Mouse (Mus musculus) ES-E14 (cell line): ENCODE data around the gene Alg9. TPM values are rescaled to one million over a fixed set of nuclear protein-coding genes. Genes with fewer than 3 reads are reported as not detected.

Experiments used
- DNase-seq: peaks from one replicate; pipeline ENCODE4 v3.0.0-alpha.2; 2013; ENCODE audit warnings: low read depth, low spot score
- H3K27ac ChIP-seq: 2 replicates; pipeline ENCODE4 v1.5.1; 2012; ENCODE audit warnings: low read depth, mild to moderate bottlenecking, low read length, moderate library complexity, mixed read lengths; ENCODE audit not compliant: poor library complexity, insufficient read depth, severe bottlenecking
- H3K36me3 ChIP-seq: 2 replicates; pipeline ENCODE4 v1.6.1; 2012; ENCODE audit warnings: mild to moderate bottlenecking, low read length, moderate library complexity, mixed read lengths; ENCODE audit not compliant: control insufficient read depth, poor library complexity, insufficient read depth, severe bottlenecking
- H3K4me1 ChIP-seq, 2 experiments: fragments of 150-350 bp in 1 of 2; sonication (generic) in 1 of 2; 2 replicates each; pipeline ENCODE4 v1.6.1; 2012; ENCODE audit warnings: low read length in 2 of 2, mild to moderate bottlenecking in 1 of 2, mixed read lengths in 1 of 2; ENCODE audit not compliant: control insufficient read depth in 2 of 2, insufficient read depth in 2 of 2, poor library complexity in 1 of 2
- H3K4me3 ChIP-seq, 2 experiments: fragments of 150-350 bp in 1 of 2; sonication (generic) in 1 of 2; 2 replicates each; pipeline ENCODE4 v1.5.1; 2012; ENCODE audit warnings: low read length in 2 of 2, low read depth in 1 of 2, mild to moderate bottlenecking in 1 of 2, mixed read lengths in 1 of 2; ENCODE audit not compliant: insufficient read depth in 1 of 2, poor library complexity in 1 of 2, severe bottlenecking in 1 of 2
- H3K9ac ChIP-seq: 2 replicates; pipeline ENCODE4 v1.6.1; 2012; ENCODE audit warnings: low read depth, mild to moderate bottlenecking, low read length, mixed read lengths; ENCODE audit not compliant: poor library complexity, insufficient read depth, severe bottlenecking
- H3K9me3 ChIP-seq: fragments of 150-350 bp; sonication (generic); 2 replicates; pipeline ENCODE4 v1.6.1; 2012; ENCODE audit warnings: low read depth, mild to moderate bottlenecking, low read length; ENCODE audit not compliant: control insufficient read depth, insufficient read depth
- CHD2 ChIP-seq: IDR thresholded peaks from 2 replicates; pipeline ENCODE4 v1.6.1; 2014; ENCODE audit warnings: mild to moderate bottlenecking, low read depth, low read length, inconsistent platforms
- HCFC1 ChIP-seq: IDR thresholded peaks from 2 replicates; pipeline ENCODE4 v1.6.1; 2012; ENCODE audit warnings: low read length, inconsistent platforms, borderline replicate concordance; ENCODE audit not compliant: insufficient read depth
- MAFK ChIP-seq: IDR thresholded peaks from 2 replicates; pipeline ENCODE4 v1.6.1; 2014; ENCODE audit warnings: mild to moderate bottlenecking, low read depth, low read length, inconsistent platforms; ENCODE audit not compliant: insufficient read depth
- ZC3H11A ChIP-seq: IDR thresholded peaks from 2 replicates; pipeline ENCODE4 v1.6.1; 2012; ENCODE audit warnings: low read depth, mild to moderate bottlenecking, inconsistent platforms, low read length, borderline replicate concordance
- ZNF384 ChIP-seq: IDR thresholded peaks from 2 replicates; pipeline ENCODE4 v1.6.1; 2012; ENCODE audit warnings: low read depth, low read length, inconsistent platforms
- in situ Hi-C, 2 experiments: fragments of 600-800 bp; cut with MboI; formaldehyde crosslinking; loops; one replicate each; pipeline ENCODE4 v1.15.1; 2025; ENCODE audit warnings: low sequenced_read_pairs in 2 of 2, inconsistent platforms in 1 of 2; ENCODE audit not compliant: unreplicated experiment in 2 of 2
- total RNA-seq: library from RNA; depleted of rRNA; stranded (reverse); fragments of 300-350 nt; gene quantifications from 2 replicates; pipeline ENCODE4 v1.2.3, GENCODE M21; 2012; rRNA removed

The Alg9 gene
- total RNA-seq, 1 experiment: 30.8 TPM

- no peak overlapping the region for H3K9ac ChIP-seq
- H3K27ac ChIP-seq: no peak overlapping the region
- DNase-seq: no peak
- H3K9me3 ChIP-seq: no peaks in the 10 kb centered on the region
- TF ChIP-seq CHD2 (no peak), HCFC1 (no peak), ZNF384 (no peak), ZC3H11A (no peak), MAFK (no peak)
- H3K4me1 ChIP-seq: no peaks in the 10 kb centered on the region
- in situ Hi-C loops: no loop called here
- peaks cover 6% of the 10 kb centered on the region; the same call in 1 of the 2 replicates for H3K36me3 ChIP-seq
- no peak overlapping the region for H3K4me3 ChIP-seq
Observed at GRCm38 (mm10) chr9:50890494-50891090, 115.8 kb downstream of the Alg9 start.

Other genes starting within 250 kb of the Alg9 start
- 6.8 and 7.6 TPM in 2 replicates for gene Pts, start 246.3 kb upstream of the Alg9 start, total RNA-seq
- 0.32 and 0.49 TPM in 2 replicates for gene Il18, start 220.2 kb upstream of the Alg9 start, total RNA-seq
- gene Bco2, start 219.8 kb upstream of the Alg9 start, total RNA-seq: 0.22 and 0.26 TPM in 2 replicates
- 0.94 TPM in 1 of 2 replicates, not detected in the other for gene Tex12, start 213.7 kb upstream of the Alg9 start, total RNA-seq
- gene Sdhd, start 171.2 kb upstream of the Alg9 start, total RNA-seq: 160 and 168 TPM in 2 replicates
- gene Timm8b, start 171.1 kb upstream of the Alg9 start, total RNA-seq: 133 and 179 TPM in 2 replicates
- gene Pih1d2, start 157.7 kb upstream of the Alg9 start, total RNA-seq: 2.3 and 3.3 TPM in 2 replicates
- 16.1 and 17.8 TPM in 2 replicates for gene Nkapd1, start 157.6 kb upstream of the Alg9 start, total RNA-seq
- 43.4 and 46.3 TPM in 2 replicates for gene Dlat, start 115.2 kb upstream of the Alg9 start, total RNA-seq
- gene Dixdc1, start 35.5 kb upstream of the Alg9 start, total RNA-seq: 4.1 and 6.4 TPM in 2 replicates
- 2.2 and 2.3 TPM in 2 replicates for gene 2310030G06Rik, start 28.5 kb upstream of the Alg9 start, total RNA-seq
- gene Cryab, start 23.7 kb upstream of the Alg9 start, total RNA-seq: 18.9 and 57.4 TPM in 2 replicates
- 9.6 and 10.9 TPM in 2 replicates for gene Hspb2, start 22.7 kb upstream of the Alg9 start, total RNA-seq
- 5.8 and 7.6 TPM in 2 replicates for gene Fdxacb1, start 6.8 kb upstream of the Alg9 start, total RNA-seq
- 6.8 and 7.0 TPM in 2 replicates for gene 1110032A03Rik, start 501 bp downstream of the Alg9 start, total RNA-seq
- 29.5 and 41.6 TPM in 2 replicates for gene Ppp2r1b, start 70.3 kb downstream of the Alg9 start, total RNA-seq
- gene Sik2, start 234.1 kb downstream of the Alg9 start, total RNA-seq: 8.6 and 10.0 TPM in 2 replicates